Mouse (Mus musculus): ENCODE results near the gene Frmd4b. TPM values are rescaled to one million over a fixed set of nuclear protein-coding genes. Genes with fewer than 3 reads are reported as not detected.

Gene Frmd4b
- total and polyA plus RNA-seq, 3 experiments, result 0.13 to 0.70 (median 0.13) TPM

DNA sequence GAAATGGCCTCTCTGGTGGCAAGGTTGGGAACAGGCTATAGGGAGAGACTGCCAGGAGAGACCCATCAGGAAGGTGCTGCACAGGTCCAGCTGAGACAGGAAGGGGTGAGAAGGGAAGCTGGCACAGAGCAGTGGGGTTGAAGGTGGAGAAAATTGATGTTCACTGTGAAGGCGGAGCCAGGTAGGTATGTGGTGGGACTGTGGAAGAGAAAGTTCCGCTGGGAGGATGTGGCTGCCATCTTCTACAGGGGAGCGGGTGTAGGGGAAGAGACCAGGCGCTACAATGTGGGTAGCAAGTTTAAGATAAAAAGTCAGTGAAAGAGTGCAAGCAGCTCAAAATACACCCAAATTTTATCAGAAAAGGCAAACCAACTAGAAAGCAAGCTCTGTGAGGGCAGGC is 143.7 kb downstream of the Frmd4b start:
- no peaks in the 10 kb centered on the region for H3K36me3 ChIP-seq (replicated peaks in 1 of 2; ENCODE audit: control insufficient read depth in 1 of 2, insufficient read depth in 1 of 2, low read length in 1 of 2)
- no peak for DNase-seq (ENCODE audit: extremely low read depth)

GRCm38 (mm10) chr6:97472873-97473550 is 144.3 kb downstream of the Frmd4b start:
- dilution Hi-C loops (cut with MboI; ENCODE audit: extremely low pct_ligation_motif_present, extremely low pct_unique_long_range_greater_than_20kb, low sequenced_read_pairs), result no loop called here
- Histone ChIP-seq H3K4me1 (ENCODE audit: control insufficient read depth in 1 of 2, insufficient read depth in 2 of 2) (no peaks in the 10 kb centered on the region), H3K79me2 (replicated peaks; ENCODE audit: control insufficient read depth, extremely low read depth, insufficient read depth, poor library complexity, severe bottlenecking) (no peaks in the 10 kb centered on the region), H3K27ac (ENCODE audit: insufficient read depth, low read depth) (no peak overlapping the region), H3K36me3 (replicated peaks in 1 of 2; ENCODE audit: control insufficient read depth in 1 of 2, insufficient read depth in 1 of 2, low read length in 1 of 2) (no peaks in the 10 kb centered on the region), H3K9me3 (replicated peaks; ENCODE audit: low read length) (no peaks in the 10 kb centered on the region), H3K4me2 (ENCODE audit: insufficient read depth, low read depth, poor library complexity, severe bottlenecking) (no peak overlapping the region), H3K4me3 (replicated peaks in 1 of 3; ENCODE audit: low read depth in 2 of 3, low read length in 2 of 3, poor library complexity in 1 of 3) (no peak overlapping the region), H3K27me3 (replicated peaks) (no peaks in the 10 kb centered on the region), H3K9ac (ENCODE audit: insufficient read depth, low read depth) (no peak overlapping the region)
- in situ Hi-C loops (cut with MboI; ENCODE audit: low pct_ligation_motif_present, low pct_unique_long_range_greater_than_20kb, low sequenced_read_pairs), result no loop called here
- no peak for TF ChIP-seq EP300 (IDR thresholded peaks at IDR 0.05; ENCODE audit: low read length)
- TF ChIP-seq JUND (conservative IDR thresholded peaks at IDR 0.05; ENCODE audit: low read depth, low read length), result no peak
- TF ChIP-seq ZNF384 (IDR thresholded peaks at IDR 0.05; ENCODE audit: low read depth, low read length), result no peak
- no peak for TF ChIP-seq POLR2A (IDR thresholded peaks at IDR 0.05; ENCODE audit: low read depth, low read length)
- TF ChIP-seq MEF2A (IDR thresholded peaks at IDR 0.05; ENCODE audit: borderline replicate concordance, low read depth, low read length), result no peak
- TF ChIP-seq MYC (IDR thresholded peaks at IDR 0.05; ENCODE audit: low read depth, low read length), result no peak
- no peak for TF ChIP-seq TBP (conservative IDR thresholded peaks at IDR 0.05; ENCODE audit: low read depth, low read length)
- TF ChIP-seq BHLHE40 (IDR thresholded peaks at IDR 0.05; ENCODE audit: low read depth, low read length), result no peak
- TF ChIP-seq USF1 (IDR thresholded peaks at IDR 0.05; ENCODE audit: low read depth, low read length), result no peak
- no peak for TF ChIP-seq NRF1 (IDR thresholded peaks at IDR 0.05; ENCODE audit: low read depth, low read length)
- TF ChIP-seq ETS1 (conservative IDR thresholded peaks at IDR 0.05; ENCODE audit: low read depth, low read length), result no peak
- no peak for TF ChIP-seq ZKSCAN1 (IDR thresholded peaks at IDR 0.05; ENCODE audit: borderline replicate concordance, low read depth, low read length)
- no peak for TF ChIP-seq CHD1 (IDR thresholded peaks at IDR 0.05; ENCODE audit: low read depth, low read length)
- TF ChIP-seq ZC3H11A (IDR thresholded peaks at IDR 0.05; ENCODE audit: low read depth, low read length), result no peak
- no peak for DNase-seq (ENCODE audit: extremely low read depth)

More for the DNA sequence above, 143.7 kb downstream of the Frmd4b start:
- no peak overlapping the region for H3K9ac ChIP-seq (ENCODE audit: insufficient read depth, low read depth)
- H3K27ac ChIP-seq (ENCODE audit: insufficient read depth, low read depth), result no peak overlapping the region
- TF ChIP-seq PAX5 (IDR thresholded peaks at IDR 0.05; ENCODE audit: low read length) (no peak), POLR2AphosphoS2 (IDR thresholded peaks at IDR 0.05; ENCODE audit: low read depth, low read length) (no peak), MAX (IDR thresholded peaks at IDR 0.05; ENCODE audit: low read length) (no peak), RAD21 (IDR thresholded peaks at IDR 0.05; ENCODE audit: low read depth, low read length) (no peak), E2F4 (IDR thresholded peaks at IDR 0.05; ENCODE audit: insufficient replicate concordance, low read depth, low read length) (no peak), USF2 (conservative IDR thresholded peaks at IDR 0.05; ENCODE audit: low read depth, low read length) (no peak), ZC3H11A (IDR thresholded peaks at IDR 0.05; ENCODE audit: low read depth, low read length) (no peak), MXI1 (IDR thresholded peaks at IDR 0.05; ENCODE audit: low read depth, low read length) (no peak), JUND (conservative IDR thresholded peaks at IDR 0.05; ENCODE audit: low read depth, low read length) (no peak), MYC (IDR thresholded peaks at IDR 0.05; ENCODE audit: low read depth, low read length) (no peak), MAFK (IDR thresholded peaks at IDR 0.05; ENCODE audit: insufficient replicate concordance, low read length) (no peak), ZMIZ1 (IDR thresholded peaks at IDR 0.05; ENCODE audit: low read depth, low read length) (no peak)
- no peaks in the 10 kb centered on the region for H3K9me3 ChIP-seq (replicated peaks; ENCODE audit: low read length)
- no peak overlapping the region for H3K4me2 ChIP-seq (ENCODE audit: insufficient read depth, low read depth, poor library complexity, severe bottlenecking)
- no peaks in the 10 kb centered on the region for H3K27me3 ChIP-seq (replicated peaks)
- H3K79me2 ChIP-seq (replicated peaks; ENCODE audit: control insufficient read depth, extremely low read depth, insufficient read depth, poor library complexity, severe bottlenecking), result no peaks in the 10 kb centered on the region
- H3K4me3 ChIP-seq (replicated peaks in 1 of 3; ENCODE audit: low read depth in 2 of 3, low read length in 2 of 3, poor library complexity in 1 of 3), result no peak overlapping the region
- in situ Hi-C loops (cut with MboI; ENCODE audit: low pct_ligation_motif_present, low pct_unique_long_range_greater_than_20kb, low sequenced_read_pairs), result no loop called here
- no peaks in the 10 kb centered on the region for H3K4me1 ChIP-seq (ENCODE audit: control insufficient read depth in 1 of 2, insufficient read depth in 2 of 2)
- dilution Hi-C loops (cut with MboI; ENCODE audit: extremely low pct_ligation_motif_present, extremely low pct_unique_long_range_greater_than_20kb, low sequenced_read_pairs), result no loop called here

Measured in CH12.LX (cell line).